Mouse (Mus musculus): ENCODE results near the gene Utrn. TPM values are rescaled to one million over a fixed set of nuclear protein-coding genes. Genes with fewer than 3 reads are reported as not detected.

The Utrn gene
- polyA plus RNA-seq, 1 experiment from 2014 or later = 41.2 TPM

DNA sequence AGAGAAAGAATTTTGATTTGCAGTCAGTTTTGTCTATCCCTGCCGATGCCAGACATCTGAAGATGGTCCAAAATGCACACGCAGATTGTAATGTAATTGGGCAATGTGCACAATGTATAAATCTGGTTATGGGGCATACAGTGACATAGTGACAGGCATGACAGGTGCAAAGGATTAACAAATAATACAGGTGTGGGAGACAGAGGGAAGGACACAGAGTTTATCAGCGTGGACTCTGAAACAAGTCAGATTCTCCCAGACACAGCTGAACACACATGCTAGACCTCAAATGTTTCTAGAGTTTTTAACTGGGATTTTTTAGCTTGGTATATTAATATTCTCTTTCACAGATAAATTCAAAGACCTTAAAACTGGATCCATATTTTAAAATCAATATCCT lies 386.2 kb downstream of the Utrn start:
- Histone ChIP-seq H3K4me3 (no peak overlapping the region), H3K27me3 (no peaks in the 10 kb centered on the region), H3K27ac (replicated peaks) (no peak overlapping the region), H3K9me3 (no peaks in the 10 kb centered on the region), H3K9ac (replicated peaks) (no peak overlapping the region), H3K4me2 (replicated peaks) (no peak overlapping the region), H3K4me1 (no peaks in the 10 kb centered on the region), H3K36me3 (no peaks in the 10 kb centered on the region)
- no peak for ATAC-seq (ENCODE audit: low FRiP score, low read depth)
- 88% methylated on average over 3 of the region's 3 CpGs for WGBS

DNA sequence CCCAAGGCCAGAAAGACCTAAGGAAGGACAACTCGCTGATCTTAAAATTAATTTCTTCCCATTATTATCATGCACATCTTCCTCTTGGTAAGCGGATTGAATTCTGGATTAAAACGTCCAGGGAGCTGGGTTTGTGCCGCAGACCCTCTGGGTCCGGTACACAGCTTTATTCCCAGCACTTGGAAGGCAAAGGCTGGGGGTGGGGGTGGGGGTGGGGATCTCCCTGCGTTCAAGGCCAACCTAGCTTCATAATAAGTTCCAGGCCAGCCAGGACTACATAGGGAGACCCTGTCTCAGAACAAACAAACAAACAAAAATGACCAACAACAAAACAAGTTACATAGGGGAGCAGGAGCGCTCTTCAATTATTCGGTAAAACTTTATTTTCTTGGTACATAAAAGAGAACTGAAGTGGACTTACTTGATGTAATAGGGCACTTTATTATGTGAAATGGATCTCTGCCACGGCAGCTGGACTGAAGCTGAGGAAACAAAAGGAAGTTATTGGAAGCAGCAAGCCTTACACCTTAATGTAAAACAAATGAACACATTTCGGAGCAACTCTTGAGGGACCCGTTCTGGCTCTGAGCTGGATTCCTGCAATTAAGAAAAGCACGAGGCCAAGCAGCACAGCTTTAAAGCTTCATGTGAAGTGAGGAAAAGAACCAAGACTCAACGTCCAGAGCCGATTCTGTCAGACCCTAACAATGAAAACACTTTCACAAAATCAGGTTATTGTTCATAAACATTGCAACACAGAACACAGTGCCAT lies 394.1 kb downstream of the Utrn start:
- H3K4me2 ChIP-seq (replicated peaks) = no peak overlapping the region
- no peaks in the 10 kb centered on the region for H3K4me1 ChIP-seq
- no peaks in the 10 kb centered on the region for H3K27me3 ChIP-seq
- H3K27ac ChIP-seq (replicated peaks) = no peak overlapping the region
- H3K9me3 ChIP-seq = no peaks in the 10 kb centered on the region
- H3K9ac ChIP-seq (replicated peaks) = no peak overlapping the region
- no peak for ATAC-seq (ENCODE audit: low FRiP score, low read depth)
- H3K36me3 ChIP-seq = no peaks in the 10 kb centered on the region
- 79% methylated on average over 14 of the region's 14 CpGs for WGBS
- no peak overlapping the region for H3K4me3 ChIP-seq

DNA sequence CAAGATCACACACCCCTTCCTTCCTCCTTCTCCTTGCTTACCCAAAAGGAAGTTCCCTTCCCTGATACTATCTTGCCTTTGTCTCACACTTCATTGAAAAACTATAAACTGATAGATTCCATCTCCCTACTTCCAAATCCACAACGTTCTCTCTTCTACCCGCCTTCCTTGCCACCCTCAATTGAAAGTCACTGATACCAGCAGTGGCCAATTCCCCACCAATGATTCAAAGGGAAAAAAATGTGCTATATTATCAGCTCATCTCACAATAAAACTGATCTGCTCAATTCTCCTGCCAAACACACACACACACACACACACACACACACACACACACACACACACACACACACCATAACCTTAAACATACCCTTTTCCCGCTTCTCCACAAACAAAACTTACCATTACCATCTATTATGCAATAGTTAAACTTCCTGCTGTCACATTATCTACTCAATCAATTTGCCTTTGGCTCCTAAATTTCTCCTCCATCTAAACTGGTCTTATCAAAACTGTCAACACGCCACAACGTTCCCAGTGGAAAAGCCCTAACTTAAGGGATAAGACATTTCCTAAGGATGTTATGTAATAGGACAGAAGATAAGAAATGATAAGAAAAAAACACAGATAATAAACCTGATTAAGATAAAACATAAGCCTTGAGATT lies 399.6 kb downstream of the Utrn start:
- Histone ChIP-seq H3K4me2 (replicated peaks) (no peak overlapping the region), H3K27ac (replicated peaks) (no peak overlapping the region), H3K27me3 (no peaks in the 10 kb centered on the region), H3K36me3 (no peaks in the 10 kb centered on the region), H3K9me3 (no peaks in the 10 kb centered on the region), H3K4me3 (no peak overlapping the region), H3K9ac (replicated peaks) (no peak overlapping the region), H3K4me1 (no peaks in the 10 kb centered on the region)
- 90% methylated on average over 5 of the region's 5 CpGs for WGBS
- ATAC-seq (ENCODE audit: low FRiP score, low read depth) = no peak

GRCm38 (mm10) chr10:12467544-12467943 lies 401.6 kb downstream of the Utrn start:
- Histone ChIP-seq H3K27me3 (no peaks in the 10 kb centered on the region), H3K4me1 (no peaks in the 10 kb centered on the region), H3K9me3 (no peaks in the 10 kb centered on the region), H3K9ac (replicated peaks) (no peak overlapping the region), H3K27ac (replicated peaks) (no peak overlapping the region), H3K36me3 (no peaks in the 10 kb centered on the region), H3K4me2 (replicated peaks) (no peak overlapping the region), H3K4me3 (no peak overlapping the region)
- ATAC-seq (ENCODE audit: low FRiP score, low read depth) = no peak
- WGBS = 45% methylated on average over 2 of the region's 2 CpGs

DNA sequence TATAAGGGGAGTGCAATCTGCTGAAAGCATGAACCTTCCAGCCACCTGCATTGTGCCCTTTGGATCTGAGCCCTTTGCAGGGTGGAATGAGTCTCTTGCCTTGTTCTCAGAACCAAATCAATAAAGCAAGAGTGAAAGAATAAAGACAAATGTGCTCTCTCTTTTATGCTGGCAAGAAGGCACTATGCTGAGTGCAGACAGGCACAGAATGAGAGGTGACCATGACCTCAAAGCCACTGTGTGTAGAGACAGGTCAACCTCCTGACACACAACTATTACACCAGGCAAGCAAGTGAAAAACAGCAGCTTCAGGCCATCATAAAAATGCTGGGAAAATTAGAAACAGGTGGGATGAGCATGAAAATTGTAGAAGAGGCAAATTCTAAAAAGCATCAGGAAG lies 408.2 kb downstream of the Utrn start:
- H3K4me1 ChIP-seq = no peaks in the 10 kb centered on the region
- H3K9ac ChIP-seq (replicated peaks) = no peak overlapping the region
- H3K4me2 ChIP-seq (replicated peaks) = no peak overlapping the region
- no peaks in the 10 kb centered on the region for H3K9me3 ChIP-seq
- no peaks in the 10 kb centered on the region for H3K27me3 ChIP-seq
- no peaks in the 10 kb centered on the region for H3K36me3 ChIP-seq
- no peak overlapping the region for H3K27ac ChIP-seq (replicated peaks)
- H3K4me3 ChIP-seq = no peak overlapping the region
- ATAC-seq (ENCODE audit: low FRiP score, low read depth) = no peak

DNA sequence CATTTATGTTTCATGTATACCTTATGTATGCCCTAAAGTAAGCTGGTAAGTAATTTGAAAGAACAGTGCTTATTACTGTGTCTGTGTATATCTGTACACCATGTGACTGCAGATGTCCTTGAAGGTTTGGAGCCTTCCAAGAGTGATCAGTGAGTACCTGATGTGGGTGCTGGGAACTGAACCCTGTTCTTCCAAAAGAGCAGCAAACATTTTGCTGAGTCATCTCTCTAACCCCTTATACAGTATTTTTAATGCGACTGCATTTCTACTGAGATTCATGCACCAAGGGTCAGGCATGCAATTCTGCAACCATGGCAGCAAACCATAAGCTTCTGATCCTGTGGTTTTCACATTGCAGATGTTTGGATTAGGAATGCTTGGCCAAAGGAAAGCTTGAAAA lies 412.3 kb downstream of the Utrn start:
- H3K4me1 ChIP-seq = no peaks in the 10 kb centered on the region
- no peak overlapping the region for H3K27ac ChIP-seq (replicated peaks)
- no peaks in the 10 kb centered on the region for H3K36me3 ChIP-seq
- WGBS = 94% methylated on average over 1 of the region's 1 CpGs
- ATAC-seq (ENCODE audit: low FRiP score, low read depth) = no peak
- no peak overlapping the region for H3K9ac ChIP-seq (replicated peaks)
- no peak overlapping the region for H3K4me3 ChIP-seq
- H3K9me3 ChIP-seq = no peaks in the 10 kb centered on the region
- H3K4me2 ChIP-seq (replicated peaks) = no peak overlapping the region
- H3K27me3 ChIP-seq = no peaks in the 10 kb centered on the region

DNA sequence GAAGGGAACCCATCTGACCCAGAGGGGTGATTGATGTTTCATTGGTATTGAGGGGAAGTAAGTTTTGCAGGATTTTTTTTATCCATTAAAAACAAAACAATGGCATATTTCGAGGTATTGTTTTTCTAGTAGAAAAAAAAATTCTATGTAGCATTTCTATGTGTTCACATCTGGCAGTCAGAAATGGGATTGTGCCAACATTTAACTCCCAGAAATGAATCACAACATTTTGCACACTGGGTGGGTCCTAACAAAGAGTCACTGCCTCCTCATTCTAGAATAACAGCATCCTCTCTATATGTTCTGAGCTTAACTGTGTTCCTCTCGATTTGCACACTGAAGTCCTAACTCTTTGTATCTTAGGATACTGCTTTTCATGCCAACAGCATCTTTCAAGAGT lies 416.5 kb downstream of the Utrn start:
- Histone ChIP-seq H3K4me2 (replicated peaks) (no peak overlapping the region), H3K27ac (replicated peaks) (no peak overlapping the region), H3K4me1 (no peaks in the 10 kb centered on the region), H3K27me3 (no peaks in the 10 kb centered on the region), H3K9ac (replicated peaks) (no peak overlapping the region), H3K9me3 (no peaks in the 10 kb centered on the region), H3K4me3 (no peak overlapping the region), H3K36me3 (no peaks in the 10 kb centered on the region)
- ATAC-seq (ENCODE audit: low FRiP score, low read depth) = no peak
- WGBS = 90% methylated on average over 2 of the region's 2 CpGs

GRCm38 (mm10) chr10:12444122-12444521 lies 425.0 kb downstream of the Utrn start:
- Histone ChIP-seq H3K4me2 (replicated peaks) (no peak overlapping the region), H3K36me3 (no peaks in the 10 kb centered on the region; the same call in 1 of the 2 replicates), H3K4me3 (no peak overlapping the region), H3K4me1 (no peaks in the 10 kb centered on the region), H3K27ac (replicated peaks) (no peak overlapping the region), H3K9ac (replicated peaks) (no peak overlapping the region), H3K27me3 (no peaks in the 10 kb centered on the region), H3K9me3 (no peaks in the 10 kb centered on the region)
- WGBS = 93% methylated on average over 4 of the region's 4 CpGs
- ATAC-seq (ENCODE audit: low FRiP score, low read depth) = no peak

- Histone ChIP-seq H3K9me3 (no peaks in the 10 kb centered on the region), H3K9ac (replicated peaks) (no peak overlapping the region), H3K4me1 (no peaks in the 10 kb centered on the region), H3K27me3 (no peaks in the 10 kb centered on the region), H3K4me3 (no peak overlapping the region), H3K27ac (replicated peaks) (no peak overlapping the region), H3K4me2 (replicated peaks) (no peak overlapping the region), H3K36me3 (no peaks in the 10 kb centered on the region)
- ATAC-seq (ENCODE audit: low FRiP score, low read depth) = no peak
- 65% methylated on average over 2 of the region's 2 CpGs for WGBS
Observed at GRCm38 (mm10) chr10:12433161-12433560, 436.0 kb downstream of the Utrn start.

DNA sequence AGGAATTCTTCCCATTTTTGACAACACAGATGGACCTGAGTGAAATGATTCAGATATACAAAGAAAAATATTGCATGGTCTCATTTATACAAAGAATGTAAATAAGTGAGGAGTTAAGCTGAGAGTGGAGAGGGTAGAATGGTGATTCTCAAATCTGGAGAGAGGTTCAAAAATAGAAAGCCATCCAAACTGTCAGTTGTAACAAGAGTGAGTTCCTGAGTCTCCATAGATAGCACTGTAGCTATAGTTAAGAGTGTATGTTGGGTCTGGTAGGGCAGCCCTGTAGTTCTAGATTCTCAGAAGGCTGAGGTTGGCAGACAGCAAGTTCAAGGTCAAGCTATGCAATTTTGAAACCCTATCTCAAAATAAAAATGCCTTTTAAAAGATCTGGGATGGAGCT lies 438.8 kb downstream of the Utrn start:
- no peaks in the 10 kb centered on the region for H3K4me1 ChIP-seq
- no peaks in the 10 kb centered on the region for H3K27me3 ChIP-seq
- H3K36me3 ChIP-seq = no peaks in the 10 kb centered on the region
- no peak overlapping the region for H3K4me2 ChIP-seq (replicated peaks)
- H3K27ac ChIP-seq (replicated peaks) = no peak overlapping the region
- ATAC-seq (ENCODE audit: low FRiP score, low read depth) = no peak
- no peaks in the 10 kb centered on the region for H3K9me3 ChIP-seq
- H3K4me3 ChIP-seq = no peak overlapping the region
- no peak overlapping the region for H3K9ac ChIP-seq (replicated peaks)

DNA sequence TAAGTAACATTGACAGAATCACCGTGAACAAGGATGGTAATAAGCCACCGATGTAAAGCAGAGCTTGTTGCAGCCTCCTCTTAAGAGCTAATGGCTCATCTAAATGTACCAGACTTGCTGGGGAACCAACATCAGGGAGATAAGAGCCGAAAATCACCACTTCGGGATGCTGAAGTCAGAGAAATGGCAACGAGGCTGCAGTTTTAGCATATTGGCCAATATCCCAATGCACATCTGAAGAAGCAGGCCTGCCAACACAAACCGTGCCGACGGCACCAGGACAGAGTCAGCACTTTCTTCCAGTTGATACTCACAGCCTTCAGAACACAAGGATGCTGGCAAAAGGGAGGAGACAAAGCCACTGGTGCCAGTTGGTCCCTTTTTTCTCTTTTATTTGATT lies 442.3 kb downstream of the Utrn start:
- Histone ChIP-seq H3K36me3 (no peaks in the 10 kb centered on the region), H3K4me3 (no peak overlapping the region), H3K4me2 (replicated peaks) (no peak overlapping the region), H3K4me1 (no peaks in the 10 kb centered on the region), H3K27me3 (no peaks in the 10 kb centered on the region), H3K9me3 (no peaks in the 10 kb centered on the region), H3K27ac (replicated peaks) (no peak overlapping the region), H3K9ac (replicated peaks) (no peak overlapping the region)
- 87% methylated on average over 8 of the region's 8 CpGs for whole genome bisulfite sequencing
- ATAC-seq (ENCODE audit: low FRiP score, low read depth) = no peak

DNA sequence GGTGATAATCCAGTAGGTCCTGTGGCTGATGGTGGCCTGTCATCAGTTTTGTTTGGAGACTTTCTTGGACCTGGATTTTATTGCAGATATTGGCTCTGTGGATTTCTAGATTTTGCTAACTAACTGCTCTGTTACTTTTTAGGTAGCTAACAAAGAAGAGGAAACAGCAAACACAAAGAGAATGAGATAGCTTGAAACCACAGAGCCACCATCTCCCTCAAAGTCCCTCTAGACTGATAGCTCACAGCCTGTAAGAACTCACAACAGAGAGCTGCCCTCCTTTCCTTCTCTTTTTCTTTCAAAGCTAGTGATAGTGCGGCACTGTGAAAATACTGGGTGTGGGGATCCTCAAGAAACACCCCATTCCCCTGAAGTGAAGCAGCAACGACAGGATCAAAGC lies 444.2 kb downstream of the Utrn start:
- no peak for ATAC-seq (ENCODE audit: low FRiP score, low read depth)
- Histone ChIP-seq H3K9ac (replicated peaks) (no peak overlapping the region), H3K27me3 (no peaks in the 10 kb centered on the region), H3K9me3 (no peaks in the 10 kb centered on the region), H3K4me3 (no peak overlapping the region), H3K4me1 (no peaks in the 10 kb centered on the region), H3K27ac (replicated peaks) (no peak overlapping the region), H3K4me2 (replicated peaks) (no peak overlapping the region), H3K36me3 (no peaks in the 10 kb centered on the region)
- 64% methylated on average over 2 of the region's 2 CpGs for WGBS
